Mouse (Mus musculus) telencephalon, adult 2 months (tissue): Measurements from ENCODE around the gene Tmem273.

Experiments used
- DNase-seq: peaks from one replicate; pipeline ENCODE4 v3.0.0-alpha.2; 2011; ENCODE audit warnings: low read depth, low spot score

Gene Tmem273

DNA sequence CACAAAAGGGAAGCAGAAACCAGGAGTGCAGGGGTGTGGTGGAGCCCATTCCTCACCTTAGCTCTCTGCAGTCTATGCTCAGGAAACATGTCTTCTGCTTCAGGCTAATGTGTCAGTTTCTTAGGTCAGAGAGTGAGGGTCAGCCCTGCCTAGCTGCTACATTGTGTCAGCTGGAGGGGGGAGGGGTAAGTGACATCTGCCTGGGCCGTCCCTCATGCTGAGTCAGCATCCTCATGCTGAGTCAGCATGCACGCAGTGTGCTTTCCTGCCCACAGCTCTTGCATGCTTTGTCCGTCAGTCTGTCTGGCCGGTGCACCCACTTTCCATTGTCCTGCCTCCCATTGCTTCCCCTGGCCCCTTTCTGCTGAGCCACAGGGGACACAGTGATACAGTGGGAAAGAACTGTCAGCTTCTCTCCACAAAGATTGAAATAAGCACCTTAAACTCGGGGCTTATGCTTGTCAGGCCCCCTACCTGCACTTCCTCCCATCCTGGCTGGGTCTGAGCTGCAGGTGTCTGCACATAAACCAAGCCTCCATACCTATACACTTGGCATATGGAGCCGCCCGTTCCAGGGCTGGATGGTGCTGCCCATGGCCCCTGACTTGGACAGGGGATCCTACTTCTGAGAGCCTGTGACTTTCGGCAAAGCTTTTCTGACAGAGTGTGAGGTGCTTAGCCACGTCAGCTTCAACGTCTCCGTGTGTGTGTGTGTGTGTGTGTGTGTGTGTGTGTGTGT, 74.2 kb downstream of the Tmem273 start:
- no peak for DNase-seq

GRCm38 (mm10) chr14:32861149-32861581, 75.4 kb downstream of the Tmem273 start:
- DNase-seq, result no peak

DNA sequence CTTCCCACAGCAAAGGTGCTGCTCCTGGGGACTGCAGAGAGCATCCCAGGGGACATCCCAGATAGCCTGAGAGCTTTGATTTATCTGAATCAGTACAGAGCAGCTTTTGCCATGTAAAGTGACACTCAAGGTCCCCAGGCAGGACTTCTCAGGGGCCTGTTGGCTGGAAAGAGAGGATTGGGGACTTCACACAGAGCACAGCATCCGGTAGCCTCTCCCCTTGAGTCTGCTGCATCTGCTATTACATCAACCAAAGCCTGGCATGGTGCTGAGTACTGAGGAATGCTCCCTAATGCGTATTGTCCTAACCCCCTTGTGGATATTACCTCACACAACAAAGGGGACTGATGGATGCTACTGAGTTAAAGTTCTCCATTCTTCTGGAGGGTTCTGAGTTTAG, 75.9 kb downstream of the Tmem273 start:
- DNase-seq, result no peak

DNA sequence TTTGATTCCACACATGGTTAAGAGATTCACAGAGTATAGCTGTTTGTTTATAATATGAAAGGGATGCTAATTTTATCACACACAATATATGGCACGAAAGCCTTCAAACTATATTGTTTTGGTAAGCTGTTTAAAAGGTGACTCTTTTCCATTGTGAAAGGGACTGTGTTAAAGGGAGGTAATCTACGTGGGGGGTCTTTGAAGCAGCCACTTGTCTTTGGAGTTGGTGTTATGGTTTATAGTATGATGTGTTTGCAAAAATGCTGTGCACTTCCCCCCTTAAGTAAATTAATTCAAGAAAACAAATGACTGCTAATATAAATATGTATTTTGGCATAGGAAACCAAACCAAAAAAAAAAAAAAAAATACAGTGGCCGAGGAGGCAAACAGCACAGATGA, 79.6 kb downstream of the Tmem273 start:
- no peak for DNase-seq
